Mouse (Mus musculus): ENCODE measurements around the gene Mecp2. TPM values are rescaled to one million over a fixed set of nuclear protein-coding genes. Genes with fewer than 3 reads are reported as not detected.

Gene Mecp2
- polyA plus RNA-seq (2012; rRNA removed; ENCODE audit: low replicate concordance) = 4.6 and 11.3 TPM in 2 replicates

GRCm38 (mm10) chrX:74135263-74135662, at the start of gene Mecp2:
Mecp2 (minus strand) TSS chrX:74135363.

GRCm38 (mm10) chrX:74176959-74177358, 41.8 kb upstream of the Mecp2 start, which contains the start of gene Tktl1:
Tktl1 (plus strand) TSS chrX:74177259.

DNA sequence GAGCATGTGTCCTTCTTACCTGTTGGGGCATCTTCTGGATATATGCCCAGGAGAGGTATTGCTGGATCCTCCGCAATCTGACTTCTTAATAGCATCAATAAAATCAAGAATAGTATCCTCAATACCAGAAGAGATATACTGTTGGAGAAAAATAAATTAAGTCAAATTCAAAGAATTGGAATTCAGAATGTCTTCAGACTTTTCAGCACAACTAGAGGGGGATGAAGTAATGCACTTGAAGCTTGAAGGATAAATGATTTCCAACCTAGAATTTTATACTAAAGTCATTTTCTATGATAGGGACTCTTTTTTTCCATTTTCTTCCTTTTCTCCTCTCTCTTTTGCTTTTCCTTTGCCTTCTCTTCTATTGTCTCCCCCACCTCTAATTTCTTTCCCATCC, 32.6 kb upstream of the Mecp2 start, which contains the start of gene Tex28:
Gene Tex28, minus strand, starts transcription at position 101 of the 400 bp plus-strand sequence.

DNA sequence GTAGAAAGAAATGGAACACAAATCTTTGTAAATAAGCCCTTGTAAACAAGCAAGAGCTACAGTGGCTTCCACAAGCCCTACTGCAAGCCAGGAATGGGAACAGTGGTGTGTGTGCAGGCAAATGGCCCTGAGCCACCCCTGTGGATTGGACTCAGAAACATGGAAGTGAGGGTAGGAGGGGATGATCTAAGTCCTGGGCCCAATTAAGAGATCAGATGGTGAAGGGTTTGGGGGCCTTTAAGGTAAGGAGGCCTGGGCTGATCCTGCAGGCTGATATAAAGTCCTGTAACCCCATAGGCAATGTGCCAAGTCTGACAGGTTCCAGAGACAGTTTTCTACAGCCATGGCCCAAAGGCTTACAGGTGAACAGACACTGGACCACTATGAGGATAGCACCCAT, 8.0 kb downstream of the Mecp2 start, which contains the start of gene Opn1mw:
Gene Opn1mw, plus strand, starts transcription at position 301 of the 400 bp plus-strand sequence.

GRCm38 (mm10) chrX:74023188-74024049, 111.7 kb downstream of the Mecp2 start, which contains the start of gene Irak1:
Irak1 (minus strand) TSS chrX:74023918.

Other genes starting within 250 kb of the Mecp2 start
- 0.05 TPM in 1 of 2 replicates, not detected in the other for gene Avpr2, start 243.3 kb downstream of the Mecp2 start, polyA plus RNA-seq (2012; rRNA removed; ENCODE audit: low replicate concordance)
- 1.7 and 5.3 TPM in 2 replicates for gene L1cam, start 239.3 kb downstream of the Mecp2 start, polyA plus RNA-seq (2012; rRNA removed; ENCODE audit: low replicate concordance)
- gene Arhgap4, start 213.5 kb downstream of the Mecp2 start, polyA plus RNA-seq (2012; rRNA removed; ENCODE audit: low replicate concordance) = 12.7 and 18.0 TPM in 2 replicates
- gene Naa10, start 213.4 kb downstream of the Mecp2 start, polyA plus RNA-seq (2012; rRNA removed; ENCODE audit: low replicate concordance) = 69.5 and 110 TPM in 2 replicates
- 15.6 and 30.8 TPM in 2 replicates for gene Renbp, start 204.5 kb downstream of the Mecp2 start, polyA plus RNA-seq (2012; rRNA removed; ENCODE audit: low replicate concordance)
- 31.8 and 88.6 TPM in 2 replicates for gene Hcfc1, start 169.0 kb downstream of the Mecp2 start, polyA plus RNA-seq (2012; rRNA removed; ENCODE audit: low replicate concordance)
- gene Irak1, start 111.4 kb downstream of the Mecp2 start, polyA plus RNA-seq (2012; rRNA removed; ENCODE audit: low replicate concordance) = 170 and 267 TPM in 2 replicates
- not detected in 2 replicates for gene Opn1mw, start 7.9 kb downstream of the Mecp2 start, polyA plus RNA-seq (2012; rRNA removed; ENCODE audit: low replicate concordance)
- not detected in 2 replicates for gene Tex28, start 32.5 kb upstream of the Mecp2 start, polyA plus RNA-seq (2012; rRNA removed; ENCODE audit: low replicate concordance)
- gene Tktl1, start 41.9 kb upstream of the Mecp2 start, polyA plus RNA-seq (2012; rRNA removed; ENCODE audit: low replicate concordance) = 0.04 TPM in 1 of 2 replicates, not detected in the other
- 658 and 2,331 TPM in 2 replicates for gene Flna, start 114.5 kb upstream of the Mecp2 start, polyA plus RNA-seq (2012; rRNA removed; ENCODE audit: low replicate concordance)
- gene Emd, start 119.3 kb upstream of the Mecp2 start, polyA plus RNA-seq (2012; rRNA removed; ENCODE audit: low replicate concordance) = 47.9 and 80.7 TPM in 2 replicates
- gene Rpl10, start 135.4 kb upstream of the Mecp2 start, polyA plus RNA-seq (2012; rRNA removed; ENCODE audit: low replicate concordance) = 1,145 and 2,013 TPM in 2 replicates
- 99.6 and 120 TPM in 2 replicates for gene Taz, start 146.5 kb upstream of the Mecp2 start, polyA plus RNA-seq (2012; rRNA removed; ENCODE audit: low replicate concordance)
- 26.7 and 40.0 TPM in 2 replicates for gene Dnase1l1, start 147.0 kb upstream of the Mecp2 start, polyA plus RNA-seq (2012; rRNA removed; ENCODE audit: low replicate concordance)
- gene Atp6ap1, start 161.7 kb upstream of the Mecp2 start, polyA plus RNA-seq (2012; rRNA removed; ENCODE audit: low replicate concordance) = 337 and 396 TPM in 2 replicates
- gene Gdi1, start 169.6 kb upstream of the Mecp2 start, polyA plus RNA-seq (2012; rRNA removed; ENCODE audit: low replicate concordance) = 291 and 322 TPM in 2 replicates
- gene Fam50a, start 177.7 kb upstream of the Mecp2 start, polyA plus RNA-seq (2012; rRNA removed; ENCODE audit: low replicate concordance) = 15.7 and 15.8 TPM in 2 replicates
- 14.5 and 58.4 TPM in 2 replicates for gene Plxna3, start 193.7 kb upstream of the Mecp2 start, polyA plus RNA-seq (2012; rRNA removed; ENCODE audit: low replicate concordance)
- 101 and 103 TPM in 2 replicates for gene Lage3, start 218.3 kb upstream of the Mecp2 start, polyA plus RNA-seq (2012; rRNA removed; ENCODE audit: low replicate concordance)
- gene Ubl4a, start 237.9 kb upstream of the Mecp2 start, polyA plus RNA-seq (2012; rRNA removed; ENCODE audit: low replicate concordance) = 49.5 and 56.3 TPM in 2 replicates
- gene Slc10a3, start 238.0 kb upstream of the Mecp2 start, polyA plus RNA-seq (2012; rRNA removed; ENCODE audit: low replicate concordance) = 25.2 and 30.4 TPM in 2 replicates

Measured in subcutaneous adipose tissue, adult 2 months (tissue).